Mouse (Mus musculus) hindbrain, embryonic 13.5 days (tissue): ENCODE measurements around the gene Atp6v0a1. TPM values are rescaled to one million over a fixed set of nuclear protein-coding genes. Genes with fewer than 3 reads are reported as not detected.
"Not testable (repeated sequence)": the region's sequence is repeated elsewhere in the genome, so short reads cannot be mapped to it uniquely, and the experiment has no call there.

Source experiments
- ATAC-seq: fragments of 200-750 bp; cut with Nextera tagmentation; 2 replicates; pipeline ENCODE4 v1.8.0; 2017; ENCODE audit warnings: moderate TSS enrichment; ENCODE audit not compliant: low FRiP score
- H3K27ac ChIP-seq: fragments of 300-500 bp; sonication (generic); 2 replicates; pipeline ENCODE4 v1.5.1; 2015; ENCODE audit warnings: inconsistent platforms, mild to moderate bottlenecking, moderate library complexity
- H3K27me3 ChIP-seq: fragments of 300-500 bp; sonication (generic); 2 replicates; pipeline ENCODE4 v1.6.1; 2015; ENCODE audit warnings: mild to moderate bottlenecking, inconsistent platforms
- H3K36me3 ChIP-seq: fragments of 300-500 bp; sonication (generic); 2 replicates; pipeline ENCODE4 v1.6.1; 2015; ENCODE audit warnings: mild to moderate bottlenecking, inconsistent platforms
- H3K4me1 ChIP-seq: fragments of 300-500 bp; sonication (generic); replicated peaks from 2 replicates; pipeline ENCODE4 v1.6.1; 2015; ENCODE audit warnings: inconsistent platforms
- H3K4me2 ChIP-seq: fragments of 300-500 bp; sonication (generic); 2 replicates; pipeline ENCODE4 v1.6.1; 2015; ENCODE audit warnings: inconsistent platforms, mild to moderate bottlenecking, moderate library complexity
- H3K4me3 ChIP-seq: fragments of 300-500 bp; sonication (generic); 2 replicates; pipeline ENCODE4 v1.5.1; 2015; ENCODE audit warnings: mild to moderate bottlenecking, inconsistent platforms
- H3K9ac ChIP-seq: fragments of 300-500 bp; sonication (generic); 2 replicates; pipeline ENCODE4 v1.6.1; 2015; ENCODE audit warnings: mild to moderate bottlenecking, inconsistent platforms
- H3K9me3 ChIP-seq: fragments of 300-500 bp; sonication (generic); 2 replicates; pipeline ENCODE4 v1.6.1; 2016; ENCODE audit warnings: inconsistent platforms
- WGBS: fragments of 180-500 bp; shearing (Covaris S2); methylation state at CpG from one replicate; pipeline ENCODE4 v1.1.7; 2015; 5-methylcytosine and 5-hydroxymethylcytosine counted together
- polyA plus RNA-seq: library from polyadenylated mRNA; unstranded; fragments of >200 nt; fragmentation: Nextera tagmentation; extraction: Ambion mirVana; gene quantifications from 2 replicates; pipeline ENCODE4 v1.2.1, GENCODE M21; 2015

Gene Atp6v0a1
- polyA plus RNA-seq, 1 experiment from 2014 or later, result 108 TPM

GRCm38 (mm10) chr11:100983778-100984131 is 25.5 kb upstream of the Atp6v0a1 start:
- Histone ChIP-seq H3K9me3 (no peaks in the 10 kb centered on the region), H3K4me3 (no peak overlapping the region), H3K27ac (no peak overlapping the region), H3K9ac (no peak overlapping the region), H3K4me2 (peak overlapping the region; percentile 57; the same call in 1 of the 2 replicates), H3K27me3 (peaks cover 26% of the 10 kb centered on the region), H3K36me3 (no peaks in the 10 kb centered on the region), H3K4me1 (peaks cover 7% of the 10 kb centered on the region)
- 80% methylated on average over 7 of the region's 7 CpGs for WGBS
- no peak for ATAC-seq

DNA sequence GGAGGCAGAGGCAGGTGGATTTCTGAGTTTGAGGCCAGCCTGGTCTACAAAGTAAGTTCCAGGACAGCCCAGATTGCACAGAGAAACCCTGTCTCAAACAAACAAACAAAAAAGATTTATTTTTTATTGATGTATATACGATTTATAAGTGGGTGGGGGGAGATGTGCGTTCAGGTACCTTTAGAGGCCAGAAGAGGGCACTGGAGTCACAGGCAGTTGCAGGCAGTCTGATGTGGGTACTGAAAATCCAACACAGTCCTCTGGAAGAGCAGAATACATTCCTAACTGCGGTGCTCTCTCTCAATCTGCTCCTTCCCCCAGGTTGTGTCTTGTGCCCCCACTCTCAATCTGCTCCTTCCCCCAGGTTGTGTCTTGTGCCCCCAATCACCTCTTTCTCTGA is 23.6 kb upstream of the Atp6v0a1 start:
- Histone ChIP-seq H3K27ac (no peak overlapping the region), H3K4me1 (peaks cover 7% of the 10 kb centered on the region), H3K9ac (no peak overlapping the region), H3K4me3 (no peak overlapping the region), H3K36me3 (no peaks in the 10 kb centered on the region), H3K9me3 (no peaks in the 10 kb centered on the region), H3K4me2 (no peak overlapping the region), H3K27me3 (peaks cover 16% of the 10 kb centered on the region)
- 55% methylated on average over 3 of the region's 3 CpGs for WGBS
- no peak for ATAC-seq

DNA sequence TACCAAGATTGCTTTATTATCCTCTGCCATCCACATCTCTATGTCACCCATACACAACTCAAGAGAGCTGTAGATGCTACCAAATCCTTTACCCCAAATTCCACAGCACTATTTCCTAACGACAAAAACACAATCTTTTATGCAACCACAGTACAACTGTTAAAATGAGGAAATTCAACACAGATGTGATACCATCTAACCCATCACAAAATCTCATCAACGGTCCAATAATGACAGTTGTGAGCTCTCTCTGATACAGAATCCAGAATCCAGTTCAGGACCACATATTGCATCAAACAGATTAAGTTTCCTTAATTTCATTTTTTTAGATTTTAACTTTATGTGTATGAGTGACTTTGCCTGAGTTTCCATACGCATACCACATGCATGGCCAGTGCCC is 20.6 kb upstream of the Atp6v0a1 start:
- Histone ChIP-seq H3K4me2 (no peak overlapping the region), H3K9me3 (no peaks in the 10 kb centered on the region), H3K27ac (no peak overlapping the region), H3K4me3 (no peak overlapping the region), H3K9ac (no peak overlapping the region), H3K27me3 (no peaks in the 10 kb centered on the region), H3K36me3 (no peaks in the 10 kb centered on the region), H3K4me1 (no peaks in the 10 kb centered on the region)
- 86% methylated on average over 3 of the region's 3 CpGs for WGBS
- ATAC-seq, result no peak

GRCm38 (mm10) chr11:100989666-100990065 is 19.6 kb upstream of the Atp6v0a1 start:
- 74% methylated on average over 2 of the region's 2 CpGs for WGBS
- Histone ChIP-seq H3K4me3 (no peak overlapping the region), H3K9me3 (no peaks in the 10 kb centered on the region), H3K4me2 (no peak overlapping the region), H3K36me3 (no peaks in the 10 kb centered on the region), H3K27me3 (no peaks in the 10 kb centered on the region), H3K27ac (no peak overlapping the region), H3K4me1 (no peaks in the 10 kb centered on the region), H3K9ac (no peak overlapping the region)
- ATAC-seq, result no peak

DNA sequence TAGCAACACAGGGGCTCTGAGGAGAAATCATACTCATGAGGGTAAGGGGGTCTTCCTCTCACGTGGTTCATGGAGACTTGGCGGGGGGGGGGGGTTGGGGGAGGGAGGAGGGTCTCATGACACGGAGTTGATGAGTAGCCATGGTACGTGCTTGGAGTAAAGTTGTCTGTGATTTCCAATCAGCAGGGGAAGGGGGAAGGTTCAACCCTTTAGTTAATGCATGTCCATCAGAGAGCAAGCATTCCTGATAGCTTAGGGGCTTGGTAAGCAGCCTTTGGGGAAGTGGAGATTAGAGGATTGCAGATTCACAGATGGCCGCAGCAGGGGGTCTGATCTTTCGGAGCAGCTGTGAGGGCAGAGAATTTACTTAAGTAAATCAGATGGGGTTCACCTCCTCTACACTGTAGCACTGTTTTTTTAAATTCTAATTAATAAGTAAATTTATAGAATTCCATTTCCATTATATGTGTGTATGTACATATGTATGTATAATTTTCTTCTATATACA is 18.2 kb upstream of the Atp6v0a1 start:
- H3K27ac ChIP-seq, result no peak overlapping the region
- no peak for ATAC-seq
- WGBS, result 26% methylated on average over 6 of the region's 6 CpGs

GRCm38 (mm10) chr11:100993437-100993836 is 15.8 kb upstream of the Atp6v0a1 start:
- Histone ChIP-seq H3K4me3 (no peak overlapping the region), H3K9me3 (no peaks in the 10 kb centered on the region), H3K36me3 (no peaks in the 10 kb centered on the region), H3K27ac (no peak overlapping the region), H3K4me1 (no peaks in the 10 kb centered on the region), H3K4me2 (no peak overlapping the region), H3K9ac (no peak overlapping the region), H3K27me3 (no peaks in the 10 kb centered on the region)
- no peak for ATAC-seq
- WGBS, result 88% methylated on average over 2 of the region's 2 CpGs

More for the DNA sequence above, 18.2 kb upstream of the Atp6v0a1 start:
- Histone ChIP-seq H3K27me3 (no peaks in the 10 kb centered on the region), H3K4me3 (no peak overlapping the region), H3K4me1 (no peaks in the 10 kb centered on the region), H3K36me3 (no peaks in the 10 kb centered on the region), H3K9me3 (no peaks in the 10 kb centered on the region), H3K4me2 (no peak overlapping the region), H3K9ac (no peak overlapping the region)

GRCm38 (mm10) chr11:100994233-100994632 is 15.0 kb upstream of the Atp6v0a1 start:
- Histone ChIP-seq H3K36me3 (no peaks in the 10 kb centered on the region), H3K4me1 (no peaks in the 10 kb centered on the region), H3K4me3 (no peak overlapping the region), H3K9ac (no peak overlapping the region), H3K27ac (no peak overlapping the region), H3K27me3 (no peaks in the 10 kb centered on the region), H3K9me3 (no peaks in the 10 kb centered on the region), H3K4me2 (no peak overlapping the region)
- 72% methylated on average over 9 of the region's 9 CpGs for WGBS
- ATAC-seq, result no peak

DNA sequence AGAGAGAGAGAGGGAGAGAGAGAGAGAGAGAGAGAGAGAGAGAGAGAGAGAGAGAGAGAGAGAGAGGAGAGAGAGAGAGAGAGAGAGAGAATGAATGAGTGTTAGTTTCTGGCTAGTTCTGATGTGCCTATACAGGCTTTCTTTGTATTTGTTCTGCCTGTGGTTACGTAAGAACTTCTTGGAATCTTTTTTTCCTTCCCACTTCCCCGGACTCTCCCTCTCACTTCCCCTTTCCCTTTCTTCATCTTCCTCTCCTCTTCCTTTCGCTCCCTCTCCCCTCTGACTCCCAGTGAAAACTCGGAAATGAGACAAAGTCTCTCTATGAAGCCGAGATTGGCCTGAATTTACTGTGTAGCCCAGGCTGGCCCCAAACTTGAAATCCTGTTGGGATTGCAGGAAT is 14.6 kb upstream of the Atp6v0a1 start:
- no peaks in the 10 kb centered on the region for H3K9me3 ChIP-seq
- H3K4me1 ChIP-seq, result no peaks in the 10 kb centered on the region
- H3K4me2 ChIP-seq, result no peak overlapping the region
- no peak overlapping the region for H3K9ac ChIP-seq
- no peaks in the 10 kb centered on the region for H3K36me3 ChIP-seq
- no peak overlapping the region for H3K27ac ChIP-seq
- WGBS, result 80% methylated on average over 5 of the region's 5 CpGs
- no peak for ATAC-seq
- H3K27me3 ChIP-seq, result no peaks in the 10 kb centered on the region
- H3K4me3 ChIP-seq, result no peak overlapping the region

DNA sequence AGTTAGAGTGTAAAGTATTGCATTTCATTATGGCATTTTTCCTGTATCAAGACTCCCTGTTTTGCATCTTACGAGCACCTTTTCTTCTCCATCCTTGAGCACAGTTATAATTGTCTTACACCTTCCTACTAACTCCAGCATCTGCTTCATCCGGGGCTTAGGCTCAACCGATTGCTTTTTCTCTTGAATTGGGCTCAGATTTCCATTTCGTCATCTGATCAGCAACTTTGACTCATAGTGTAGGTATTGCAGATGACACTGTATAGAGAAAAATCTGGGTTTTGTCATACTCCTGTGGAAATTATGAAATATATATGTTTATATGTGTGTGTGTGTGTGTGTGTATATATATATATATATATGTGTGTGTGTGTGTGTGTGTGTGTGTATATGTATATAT is 12.8 kb upstream of the Atp6v0a1 start:
- H3K9me3 ChIP-seq, result no peaks in the 10 kb centered on the region
- no peak overlapping the region for H3K9ac ChIP-seq
- no peak overlapping the region for H3K4me3 ChIP-seq
- WGBS, result 89% methylated on average over 4 of the region's 4 CpGs
- ATAC-seq, result no peak
- H3K27me3 ChIP-seq, result peaks cover 7% of the 10 kb centered on the region; the same call in 1 of the 2 replicates
- H3K27ac ChIP-seq, result no peak overlapping the region
- no peaks in the 10 kb centered on the region for H3K4me1 ChIP-seq
- H3K4me2 ChIP-seq, result no peak overlapping the region
- no peaks in the 10 kb centered on the region for H3K36me3 ChIP-seq

DNA sequence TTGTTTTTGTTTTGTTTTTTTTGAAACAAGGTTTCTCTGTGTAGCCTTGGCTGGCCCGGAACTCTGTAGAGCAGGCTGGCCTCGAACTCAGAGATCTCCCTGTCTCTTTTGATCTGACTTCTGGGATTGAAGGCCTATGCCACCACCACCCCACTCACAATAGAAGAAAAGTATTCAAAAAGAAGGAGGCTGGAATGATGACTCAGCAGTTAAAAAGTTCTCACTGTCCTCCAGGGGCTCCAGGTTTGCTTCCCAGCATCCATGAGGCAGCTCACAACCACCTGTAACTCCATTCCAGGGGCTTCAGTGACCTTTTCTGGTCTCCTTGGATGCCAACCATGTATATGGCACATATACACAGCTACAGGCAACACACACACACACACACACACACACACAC is 10.4 kb upstream of the Atp6v0a1 start:
- Histone ChIP-seq H3K27me3 (peaks cover 7% of the 10 kb centered on the region; the same call in 1 of the 2 replicates), H3K9me3 (no peaks in the 10 kb centered on the region), H3K36me3 (no peaks in the 10 kb centered on the region), H3K9ac (no peak overlapping the region), H3K4me1 (no peaks in the 10 kb centered on the region), H3K27ac (no peak overlapping the region), H3K4me3 (no peak overlapping the region), H3K4me2 (no peak overlapping the region)
- no peak for ATAC-seq
- WGBS, result 85% methylated on average over 2 of the region's 2 CpGs

DNA sequence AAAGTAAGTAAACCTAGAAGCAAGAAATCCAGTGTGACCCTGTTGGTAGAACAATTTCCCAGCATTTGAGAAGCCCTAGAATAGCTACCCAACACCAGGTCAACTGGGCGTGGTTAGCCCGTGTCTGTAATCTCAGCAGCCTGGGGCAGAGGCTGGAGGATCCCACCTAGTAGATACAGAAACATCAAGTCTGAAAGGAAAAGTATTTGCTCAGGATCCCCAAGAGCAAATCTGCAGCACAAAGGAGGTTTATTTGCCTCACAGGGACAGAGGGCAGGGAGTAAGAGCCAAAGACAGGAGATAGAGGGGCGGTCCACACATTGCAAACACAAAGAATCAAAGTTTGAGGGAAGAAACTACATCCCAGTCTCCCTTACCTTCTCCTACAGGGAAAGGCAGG is 10.0 kb upstream of the Atp6v0a1 start:
- H3K4me1 ChIP-seq, result no peaks in the 10 kb centered on the region
- no peak for ATAC-seq
- peaks cover 7% of the 10 kb centered on the region; the same call in 1 of the 2 replicates for H3K27me3 ChIP-seq
- no peak overlapping the region for H3K9ac ChIP-seq
- H3K27ac ChIP-seq, result no peak overlapping the region
- WGBS, result 67% methylated on average over 3 of the region's 3 CpGs
- no peaks in the 10 kb centered on the region for H3K9me3 ChIP-seq
- H3K36me3 ChIP-seq, result no peaks in the 10 kb centered on the region
- no peak overlapping the region for H3K4me2 ChIP-seq
- no peak overlapping the region for H3K4me3 ChIP-seq

GRCm38 (mm10) chr11:101001875-101002552 is 7.2 kb upstream of the Atp6v0a1 start:
- H3K9me3 ChIP-seq, H3K9ac ChIP-seq, H3K27ac ChIP-seq, H3K4me3 ChIP-seq, H3K4me1 ChIP-seq, ATAC-seq, H3K36me3 ChIP-seq, H3K4me2 ChIP-seq: not testable (repeated sequence)
- WGBS, result 93% methylated on average over 4 of the region's 6 CpGs
- H3K27me3 ChIP-seq, result peaks cover 20% of the 10 kb centered on the region

DNA sequence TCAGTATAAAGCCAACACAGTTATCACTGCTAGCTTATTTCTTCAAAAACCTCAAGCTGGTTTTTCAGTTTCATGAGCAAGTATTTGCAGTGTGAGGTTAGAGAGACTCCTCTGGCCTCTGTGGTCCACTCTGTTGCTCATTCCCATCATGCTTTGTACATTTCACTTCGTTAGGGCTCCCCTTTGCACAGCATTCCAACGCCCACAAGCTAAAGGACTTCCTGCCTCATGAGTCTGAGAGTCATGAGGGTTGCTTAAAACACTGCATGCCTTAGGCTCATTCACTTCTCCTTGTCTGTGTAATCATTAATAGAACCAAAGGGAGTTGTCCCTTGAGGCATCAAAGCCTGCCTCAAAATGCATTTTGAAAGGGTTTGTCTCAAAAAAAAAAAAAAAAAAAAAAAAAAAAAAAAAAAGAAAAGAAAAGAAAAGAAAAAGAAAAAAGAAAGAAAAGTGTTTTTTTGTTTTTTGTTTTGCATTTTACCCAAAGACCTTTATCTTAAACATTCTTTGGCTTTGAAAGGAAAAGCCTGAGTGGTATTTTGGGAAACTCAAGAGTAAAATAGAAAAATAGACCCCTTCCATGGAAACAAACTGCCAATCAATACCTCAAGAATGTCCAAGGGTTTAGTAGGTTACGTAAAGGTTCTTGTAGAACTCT is 6.1 kb upstream of the Atp6v0a1 start:
- no peaks in the 10 kb centered on the region for H3K9me3 ChIP-seq
- WGBS, result 32% methylated on average over 3 of the region's 3 CpGs
- no peak overlapping the region for H3K9ac ChIP-seq
- no peak overlapping the region for H3K4me2 ChIP-seq
- H3K27ac ChIP-seq, result no peak overlapping the region
- ATAC-seq, result no peak
- no peak overlapping the region for H3K4me3 ChIP-seq
- 0 out of 2 replicates have a peak, but pooled peaks cover 1% of the 10 kb centered on the region for H3K4me1 ChIP-seq
- no peaks in the 10 kb centered on the region for H3K36me3 ChIP-seq
- H3K27me3 ChIP-seq, result peaks cover 20% of the 10 kb centered on the region
